Mouse (Mus musculus): Measurements from ENCODE around the gene Egfl8. TPM values are rescaled to one million over a fixed set of nuclear protein-coding genes. Genes with fewer than 3 reads are reported as not detected.

Gene Egfl8
- polyA plus RNA-seq, 1 experiment from 2014 or later: 7.0 TPM

- Histone ChIP-seq H3K27me3 (replicated peaks; ENCODE audit: control insufficient read depth, insufficient read depth, low read length) (peaks cover 18% of the 10 kb centered on the region), H3K9me3 (ENCODE audit: control insufficient read depth, low read length) (no peaks in the 10 kb centered on the region), H3K4me2 (ENCODE audit: low read length) (no peak overlapping the region), H3K27ac (ENCODE audit: low read length) (no peak overlapping the region), H3K4me3 (replicated peaks; ENCODE audit: low read length) (no peak overlapping the region), H3K4me1 (replicated peaks; ENCODE audit: control insufficient read depth, insufficient read depth, low read length) (peaks cover 3% of the 10 kb centered on the region; the same call in 1 of the 2 replicates), H3K9ac (replicated peaks; ENCODE audit: low read depth, low read length) (no peak overlapping the region), H3K36me3 (ENCODE audit: control insufficient read depth, insufficient read depth) (0 out of 2 replicates have a peak, but pooled peaks cover 4% of the 10 kb centered on the region)
- no peak for ATAC-seq
- 80% methylated on average over 3 of the region's 3 CpGs for WGBS
These were observed 42.8 kb upstream of the Egfl8 start for GRCm38 (mm10) chr17:34658591-34658990.

GRCm38 (mm10) chr17:34658145-34658544 lies 42.4 kb upstream of the Egfl8 start:
- Histone ChIP-seq H3K9me3 (ENCODE audit: control insufficient read depth, low read length) (no peaks in the 10 kb centered on the region), H3K36me3 (ENCODE audit: control insufficient read depth, insufficient read depth) (0 out of 2 replicates have a peak, but pooled peaks cover 7% of the 10 kb centered on the region), H3K27me3 (replicated peaks; ENCODE audit: control insufficient read depth, insufficient read depth, low read length) (peaks cover 18% of the 10 kb centered on the region), H3K4me1 (replicated peaks; ENCODE audit: control insufficient read depth, insufficient read depth, low read length) (peaks cover 3% of the 10 kb centered on the region; the same call in 1 of the 2 replicates), H3K4me3 (replicated peaks; ENCODE audit: low read length) (no peak overlapping the region), H3K27ac (ENCODE audit: low read length) (no peak overlapping the region), H3K4me2 (ENCODE audit: low read length) (no peak overlapping the region), H3K9ac (replicated peaks; ENCODE audit: low read depth, low read length) (no peak overlapping the region)
- ATAC-seq: no peak
- 81% methylated on average over 2 of the region's 2 CpGs for WGBS

GRCm38 (mm10) chr17:34657271-34657670 lies 41.5 kb upstream of the Egfl8 start:
- Histone ChIP-seq H3K27ac (ENCODE audit: low read length) (no peak overlapping the region), H3K36me3 (ENCODE audit: control insufficient read depth, insufficient read depth) (peaks cover 10% of the 10 kb centered on the region; the same call in 1 of the 2 replicates), H3K9me3 (ENCODE audit: control insufficient read depth, low read length) (no peaks in the 10 kb centered on the region), H3K4me2 (ENCODE audit: low read length) (no peak overlapping the region), H3K4me1 (replicated peaks; ENCODE audit: control insufficient read depth, insufficient read depth, low read length) (peaks cover 3% of the 10 kb centered on the region; the same call in 1 of the 2 replicates), H3K4me3 (replicated peaks; ENCODE audit: low read length) (no peak overlapping the region), H3K27me3 (replicated peaks; ENCODE audit: control insufficient read depth, insufficient read depth, low read length) (peaks cover 13% of the 10 kb centered on the region), H3K9ac (replicated peaks; ENCODE audit: low read depth, low read length) (no peak overlapping the region)
- WGBS: 36% methylated on average over 2 of the region's 2 CpGs
- ATAC-seq: no peak

- Histone ChIP-seq H3K4me3 (replicated peaks; ENCODE audit: low read length) (no peak overlapping the region), H3K27me3 (replicated peaks; ENCODE audit: control insufficient read depth, insufficient read depth, low read length) (peaks cover 13% of the 10 kb centered on the region), H3K9ac (replicated peaks; ENCODE audit: low read depth, low read length) (no peak overlapping the region), H3K27ac (ENCODE audit: low read length) (no peak overlapping the region), H3K36me3 (ENCODE audit: control insufficient read depth, insufficient read depth) (peaks cover 13% of the 10 kb centered on the region; the same call in 1 of the 2 replicates), H3K9me3 (ENCODE audit: control insufficient read depth, low read length) (no peaks in the 10 kb centered on the region), H3K4me1 (replicated peaks; ENCODE audit: control insufficient read depth, insufficient read depth, low read length) (peaks cover 3% of the 10 kb centered on the region; the same call in 1 of the 2 replicates), H3K4me2 (ENCODE audit: low read length) (no peak overlapping the region)
- ATAC-seq: no peak
- 47% methylated on average over 8 of the region's 8 CpGs for WGBS
These were observed 40.9 kb upstream of the Egfl8 start for GRCm38 (mm10) chr17:34656666-34657065.

- Histone ChIP-seq H3K4me2 (ENCODE audit: low read length) (no peak overlapping the region), H3K9me3 (ENCODE audit: control insufficient read depth, low read length) (no peaks in the 10 kb centered on the region), H3K9ac (replicated peaks; ENCODE audit: low read depth, low read length) (no peak overlapping the region), H3K36me3 (ENCODE audit: control insufficient read depth, insufficient read depth) (peaks cover 16% of the 10 kb centered on the region), H3K4me3 (replicated peaks; ENCODE audit: low read length) (no peak overlapping the region), H3K27me3 (replicated peaks; ENCODE audit: control insufficient read depth, insufficient read depth, low read length) (peaks cover 13% of the 10 kb centered on the region), H3K4me1 (replicated peaks; ENCODE audit: control insufficient read depth, insufficient read depth, low read length) (no peaks in the 10 kb centered on the region), H3K27ac (ENCODE audit: low read length) (no peak overlapping the region)
- 46% methylated on average over 4 of the region's 4 CpGs for WGBS
- peak; percentile 25; the same call in 1 of the 2 replicates for ATAC-seq
These were observed 39.8 kb upstream of the Egfl8 start for GRCm38 (mm10) chr17:34655581-34655991.

- Histone ChIP-seq H3K36me3 (ENCODE audit: control insufficient read depth, insufficient read depth) (peaks cover 20% of the 10 kb centered on the region), H3K4me3 (replicated peaks; ENCODE audit: low read length) (no peak overlapping the region), H3K9me3 (ENCODE audit: control insufficient read depth, low read length) (no peaks in the 10 kb centered on the region), H3K4me1 (replicated peaks; ENCODE audit: control insufficient read depth, insufficient read depth, low read length) (no peaks in the 10 kb centered on the region), H3K27ac (ENCODE audit: low read length) (no peak overlapping the region), H3K9ac (replicated peaks; ENCODE audit: low read depth, low read length) (no peak overlapping the region), H3K27me3 (replicated peaks; ENCODE audit: control insufficient read depth, insufficient read depth, low read length) (peaks cover 9% of the 10 kb centered on the region), H3K4me2 (ENCODE audit: low read length) (no peak overlapping the region)
- no peak for ATAC-seq
- 96% methylated on average over 5 of the region's 7 CpGs for WGBS
These were observed 39.4 kb upstream of the Egfl8 start for GRCm38 (mm10) chr17:34655160-34655559.

- Histone ChIP-seq H3K4me3 (replicated peaks; ENCODE audit: low read length) (no peak overlapping the region), H3K9ac (replicated peaks; ENCODE audit: low read depth, low read length) (no peak overlapping the region), H3K4me1 (replicated peaks; ENCODE audit: control insufficient read depth, insufficient read depth, low read length) (no peaks in the 10 kb centered on the region), H3K4me2 (ENCODE audit: low read length) (no peak overlapping the region), H3K27me3 (replicated peaks; ENCODE audit: control insufficient read depth, insufficient read depth, low read length) (peaks cover 3% of the 10 kb centered on the region; the same call in 1 of the 2 replicates), H3K27ac (ENCODE audit: low read length) (no peak overlapping the region), H3K9me3 (ENCODE audit: control insufficient read depth, low read length) (no peaks in the 10 kb centered on the region), H3K36me3 (ENCODE audit: control insufficient read depth, insufficient read depth) (peaks cover 20% of the 10 kb centered on the region)
- no peak for ATAC-seq
- 97% methylated on average over 13 of the region's 13 CpGs for WGBS
These were observed 38.6 kb upstream of the Egfl8 start for GRCm38 (mm10) chr17:34654392-34654791.

- Histone ChIP-seq H3K4me2 (ENCODE audit: low read length) (no peak overlapping the region), H3K4me3 (replicated peaks; ENCODE audit: low read length) (no peak overlapping the region), H3K9ac (replicated peaks; ENCODE audit: low read depth, low read length) (no peak overlapping the region), H3K27me3 (replicated peaks; ENCODE audit: control insufficient read depth, insufficient read depth, low read length) (no peaks in the 10 kb centered on the region), H3K9me3 (ENCODE audit: control insufficient read depth, low read length) (no peaks in the 10 kb centered on the region), H3K4me1 (replicated peaks; ENCODE audit: control insufficient read depth, insufficient read depth, low read length) (no peaks in the 10 kb centered on the region), H3K27ac (ENCODE audit: low read length) (no peak overlapping the region), H3K36me3 (ENCODE audit: control insufficient read depth, insufficient read depth) (peaks cover 20% of the 10 kb centered on the region)
- no peak for ATAC-seq
- 68% methylated on average over 9 of the region's 9 CpGs for WGBS
These were observed 38.0 kb upstream of the Egfl8 start for GRCm38 (mm10) chr17:34653746-34654285.

- Histone ChIP-seq H3K4me1 (replicated peaks; ENCODE audit: control insufficient read depth, insufficient read depth, low read length) (peaks cover 6% of the 10 kb centered on the region), H3K9ac (replicated peaks; ENCODE audit: low read depth, low read length) (no peak overlapping the region), H3K27ac (ENCODE audit: low read length) (no peak overlapping the region), H3K27me3 (replicated peaks; ENCODE audit: control insufficient read depth, insufficient read depth, low read length) (no peaks in the 10 kb centered on the region), H3K4me2 (ENCODE audit: low read length) (no peak overlapping the region), H3K36me3 (ENCODE audit: control insufficient read depth, insufficient read depth) (peaks cover 20% of the 10 kb centered on the region), H3K4me3 (replicated peaks; ENCODE audit: low read length) (no peak overlapping the region), H3K9me3 (ENCODE audit: control insufficient read depth, low read length) (no peaks in the 10 kb centered on the region)
- ATAC-seq: no peak
- WGBS: 95% methylated on average over 8 of the region's 8 CpGs
These were observed 37.2 kb upstream of the Egfl8 start for GRCm38 (mm10) chr17:34652985-34653384.
